20 mouse cellular contexts compared by ENCODE assay signal in the genomic region with DNA sequence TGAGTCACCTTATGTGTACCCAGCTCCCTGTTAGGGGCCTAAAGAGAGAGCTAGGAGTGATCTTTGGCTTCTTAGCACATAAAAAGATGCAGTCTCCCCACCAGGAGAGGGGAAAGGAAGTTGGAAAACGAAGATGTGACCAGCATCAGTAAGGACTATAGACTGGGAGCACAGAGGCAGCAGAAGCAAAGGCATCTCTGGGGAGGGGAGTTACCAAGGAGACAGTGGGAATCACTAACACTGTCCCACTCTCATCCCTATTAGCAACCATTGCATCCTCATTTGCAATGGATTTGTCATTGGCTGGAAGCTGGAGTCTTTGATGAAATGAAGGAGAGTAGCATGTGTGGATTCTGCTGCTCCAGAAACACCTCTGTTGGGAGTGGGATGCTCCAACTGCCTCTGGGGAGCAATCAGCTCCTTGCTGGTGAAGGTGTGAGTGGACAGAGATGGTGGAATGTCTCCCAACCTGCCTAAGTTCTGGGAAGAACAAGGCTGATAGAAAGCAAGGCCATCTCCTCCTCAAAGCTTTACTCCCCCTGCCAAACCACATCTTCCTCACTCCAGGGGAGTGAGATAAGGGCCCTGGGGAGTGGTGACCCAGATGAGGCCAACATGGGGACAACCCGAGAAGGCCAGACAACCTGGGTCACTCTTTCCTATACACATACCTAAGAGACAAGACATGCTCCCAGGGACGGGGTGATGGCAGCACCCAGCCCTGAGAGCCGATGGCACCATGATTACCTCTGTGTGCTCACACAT. TPM values are rescaled to one million over a fixed set of nuclear protein-coding genes. Genes with fewer than 3 reads are reported as not detected.
A peak's percentile ranks its signal among the peaks of the same experiment; 100 is the strongest.
DNase-seq lines count a peak whose midpoint lies in the region; ATAC-seq lines count a peak whose summit lies in the region.
"Had no signal": no experiment of that assay in that cellular context is flagged by ENCODE, and none has a peak within 500 bp of the region (broad histone marks: within the 10 kb centered on the region; RNA-seq: fewer than 3 reads in every experiment).

No protein-coding gene starts in this region.

- H3K4me1 ChIP-seq in hindbrain, embryonic 12.5 days: peaks cover 4% of the 10 kb centered on the region; the same call in 1 of the 2 replicates
- no peaks in the 10 kb centered on the region for H3K4me1 ChIP-seq in hindbrain, embryonic 14.5 days (replicated peaks; ENCODE audit: control insufficient read depth, insufficient read depth, low read length)
- peaks cover 55% of the 10 kb centered on the region for H3K4me1 ChIP-seq in liver, embryonic 13.5 days (replicated peaks)

- no peak overlapping the region for H3K4me3 ChIP-seq in hindbrain, embryonic 12.5 days
- H3K4me3 ChIP-seq in hindbrain, embryonic 14.5 days (replicated peaks; ENCODE audit: low read length): no peak overlapping the region
- no peak overlapping the region for H3K4me3 ChIP-seq in liver, embryonic 13.5 days (replicated peaks)
- H3K4me3 ChIP-seq: forebrain, embryonic 12.5 days; limb, embryonic 15.5 days had no signal

- no peak overlapping the region for H3K9ac ChIP-seq in hindbrain, embryonic 12.5 days
- no peak overlapping the region for H3K9ac ChIP-seq in hindbrain, embryonic 14.5 days
- H3K9ac ChIP-seq in liver, embryonic 13.5 days: 0 out of 2 replicates have a peak overlapping the region, but pooled peaks have one; percentile 10
- H3K9ac ChIP-seq: forebrain, embryonic 12.5 days; limb, embryonic 15.5 days had no signal

- H3K27ac ChIP-seq in hindbrain, embryonic 12.5 days: 0 out of 2 replicates have a peak overlapping the region, but pooled peaks have one; percentile 12
- no peak overlapping the region for H3K27ac ChIP-seq in hindbrain, embryonic 14.5 days
- peak overlapping the region; percentile 87; the same call in 1 of the 2 replicates for H3K27ac ChIP-seq in liver, embryonic 13.5 days
- H3K27ac ChIP-seq: forebrain, embryonic 12.5 days; limb, embryonic 15.5 days had no signal

- H3K4me2 ChIP-seq in hindbrain, embryonic 12.5 days (replicated peaks): no peak overlapping the region
- H3K4me2 ChIP-seq in hindbrain, embryonic 14.5 days (replicated peaks): no peak overlapping the region
- H3K4me2 ChIP-seq in liver, embryonic 13.5 days: no peak overlapping the region
- H3K4me2 ChIP-seq: forebrain, embryonic 12.5 days; limb, embryonic 15.5 days had no signal

- no peak for DNase-seq in hindbrain, embryonic 14.5 days (ENCODE audit: low spot score)
- peak; percentile 41 for DNase-seq in ovary, adult 18-20 months (ENCODE audit: low spot score)
- no peak for DNase-seq in ovary, postnatal 10 days (ENCODE audit: low spot score)
- no peak for DNase-seq in liver, embryonic 13.5 days
- no peak for DNase-seq in left cerebral cortex, postnatal 4 days
- no peak for DNase-seq in right cerebral cortex, postnatal 36 days (ENCODE audit: low spot score in 2 of 2)
- DNase-seq in spleen, postnatal 14 days (ENCODE audit: low spot score in 2 of 2): no peak
- DNase-seq: B cell, adult 2 months; cerebellum, postnatal 14 days; embryo, embryonic 11 days; kidney, adult 18-20 months; kidney, postnatal 14 days; thymus, adult 18-20 months had no signal

- 76% methylated on average over 4 of the region's 4 CpGs for WGBS in hindbrain, embryonic 12.5 days
- 74% methylated on average over 4 of the region's 4 CpGs for WGBS in hindbrain, embryonic 14.5 days
- 55% methylated on average over 4 of the region's 4 CpGs for WGBS in liver, embryonic 13.5 days (ENCODE audit: insufficient replicate concordance)

- H3K36me3 ChIP-seq in hindbrain, embryonic 12.5 days: no peaks in the 10 kb centered on the region
- no peaks in the 10 kb centered on the region for H3K36me3 ChIP-seq in hindbrain, embryonic 14.5 days (replicated peaks; ENCODE audit: control insufficient read depth, insufficient read depth)
- no peaks in the 10 kb centered on the region for H3K36me3 ChIP-seq in liver, embryonic 13.5 days
- H3K36me3 ChIP-seq: forebrain, embryonic 12.5 days; limb, embryonic 15.5 days had no signal

- intact Hi-C loops in left cerebral cortex, postnatal 4 days (cut with DNase I): no loop called here

- no peaks in the 10 kb centered on the region for H3K9me3 ChIP-seq in hindbrain, embryonic 12.5 days (replicated peaks)
- no peaks in the 10 kb centered on the region for H3K9me3 ChIP-seq in hindbrain, embryonic 14.5 days (ENCODE audit: control insufficient read depth, low read length)
- no peaks in the 10 kb centered on the region for H3K9me3 ChIP-seq in liver, embryonic 13.5 days (replicated peaks)
- H3K9me3 ChIP-seq: forebrain, embryonic 12.5 days; limb, embryonic 15.5 days had no signal

- ATAC-seq in hindbrain, embryonic 12.5 days (ENCODE audit: low FRiP score): no peak
- ATAC-seq in hindbrain, embryonic 14.5 days (ENCODE audit: low FRiP score): no peak
- no peak for ATAC-seq in liver, embryonic 13.5 days (ENCODE audit: low read depth)
- ATAC-seq: lung, postnatal 0 days had no signal

- H3K27me3 ChIP-seq in hindbrain, embryonic 12.5 days: no peaks in the 10 kb centered on the region
- H3K27me3 ChIP-seq in hindbrain, embryonic 14.5 days (ENCODE audit: control insufficient read depth, insufficient read depth, low read length): no peaks in the 10 kb centered on the region
- H3K27me3 ChIP-seq in liver, embryonic 13.5 days: no peaks in the 10 kb centered on the region
- H3K27me3 ChIP-seq: forebrain, embryonic 12.5 days; limb, embryonic 15.5 days had no signal

RNA-seq across cellular contexts. Expression of a gene that starts 23.6 kb away (rescaled TPM):
- 1,445 and 1,581 TPM in 2 replicates for polyA plus RNA-seq in hindbrain, embryonic 12.5 days (2016; fragmentation: Nextera tagmentation; extraction: Ambion mirVana)
- 1,735 and 1,844 TPM in 2 replicates for polyA plus RNA-seq in hindbrain, embryonic 14.5 days (2014; fragmentation: Nextera tagmentation; extraction: Ambion mirVana)
- polyA plus RNA-seq in liver, embryonic 13.5 days (2015; fragmentation: Nextera tagmentation; extraction: Ambion mirVana): 5,062 and 5,153 TPM in 2 replicates
- total RNA-seq in left cerebral cortex, postnatal 4 days (2021): 1,000 to 10,000 TPM; 1,213 to 1,248 TPM

RNA-seq across cellular contexts. Expression of a gene that starts 44.6 kb away (rescaled TPM):
- polyA plus RNA-seq in hindbrain, embryonic 12.5 days (2016; fragmentation: Nextera tagmentation; extraction: Ambion mirVana): 0.94 and 1.1 TPM in 2 replicates
- polyA plus RNA-seq in hindbrain, embryonic 14.5 days (2014; fragmentation: Nextera tagmentation; extraction: Ambion mirVana): 2.3 and 2.6 TPM in 2 replicates
- 0.17 and 0.20 TPM in 2 replicates for polyA plus RNA-seq in liver, embryonic 13.5 days (2015; fragmentation: Nextera tagmentation; extraction: Ambion mirVana)
- 1 to 10 TPM; 1.7 to 2.1 TPM for total RNA-seq in left cerebral cortex, postnatal 4 days (2021)
- total RNA-seq: granulocyte monocyte progenitor cell, adult 5-6 weeks; megakaryocyte-erythroid progenitor cell, adult 5-6 weeks had no signal

RNA-seq across cellular contexts. Expression of a gene that starts 44.7 kb away (rescaled TPM):
- 35.4 and 40.0 TPM in 2 replicates for polyA plus RNA-seq in hindbrain, embryonic 12.5 days (2016; fragmentation: Nextera tagmentation; extraction: Ambion mirVana)
- polyA plus RNA-seq in hindbrain, embryonic 14.5 days (2014; fragmentation: Nextera tagmentation; extraction: Ambion mirVana): 19.3 and 23.8 TPM in 2 replicates
- 196 and 207 TPM in 2 replicates for polyA plus RNA-seq in liver, embryonic 13.5 days (2015; fragmentation: Nextera tagmentation; extraction: Ambion mirVana)
- total RNA-seq in left cerebral cortex, postnatal 4 days (2021): 10 to 100 TPM; 12.9 to 14.9 TPM
- total RNA-seq: neutrophil, adult 5-6 weeks had no signal

RNA-seq across cellular contexts. Expression of a gene that starts 57.5 kb away (rescaled TPM):
- polyA plus RNA-seq in hindbrain, embryonic 12.5 days (2016; fragmentation: Nextera tagmentation; extraction: Ambion mirVana): 83.0 and 95.1 TPM in 2 replicates
- polyA plus RNA-seq in hindbrain, embryonic 14.5 days (2014; fragmentation: Nextera tagmentation; extraction: Ambion mirVana): 18.9 and 22.6 TPM in 2 replicates
- polyA plus RNA-seq in liver, embryonic 13.5 days (2015; fragmentation: Nextera tagmentation; extraction: Ambion mirVana): 100 and 108 TPM in 2 replicates
- total RNA-seq in left cerebral cortex, postnatal 4 days (2021): 10 to 100 TPM; 27.2 to 30.8 TPM
